Mouse (Mus musculus): ENCODE results near the gene Edc4.
A peak's percentile ranks its signal among the peaks of the same experiment; 100 is the strongest.

GRCm38 (mm10) chr8:105936866-105937475 lies 56.3 kb downstream of the Edc4 start:
- TF ChIP-seq KAT2A (conservative IDR thresholded peaks at IDR 0.05; ENCODE audit: low read depth, low read length), result no peak; the same call in 1 of the 2 replicates
- TF ChIP-seq POLR2A (IDR thresholded peaks at IDR 0.05; ENCODE audit: control insufficient read depth in 1 of 2, insufficient read depth in 1 of 2, low read depth in 1 of 2, low read length in 2 of 2, poor library complexity in 1 of 2), result peak; percentile 66 to 82; a peak in 3 of 4 replicates
- peak in 1 of 2 experiments; percentile 8; a peak in 1 of 4 replicates for TF ChIP-seq EP300 (IDR thresholded peaks at IDR 0.05; ENCODE audit: low read depth in 1 of 2, low read length in 2 of 2)
- TF ChIP-seq CTCF (IDR thresholded peaks at IDR 0.05 in 2 of 3, conservative IDR thresholded peaks at IDR 0.05 in 1 of 3; ENCODE audit: control insufficient read depth in 1 of 3, insufficient read depth in 1 of 3, low read depth in 2 of 3, low read length in 3 of 3, poor library complexity in 1 of 3, severe bottlenecking in 1 of 3), result no peak
